Mouse (Mus musculus): Measurements from ENCODE around the gene Hspb6.

GRCm38 (mm10) chr7:30549880-30550279 is 2.1 kb upstream of the Hspb6 start:
- TF ChIP-seq POLR2A (IDR thresholded peaks at IDR 0.05; ENCODE audit: borderline replicate concordance, extremely low read depth, insufficient read depth, insufficient read length, poor library complexity, severe bottlenecking) (no peak), CTCF (IDR thresholded peaks at IDR 0.05; ENCODE audit: borderline replicate concordance, extremely low read depth, insufficient read depth, insufficient read length) (no peak)

Measured in brain, embryonic 14.5 days (tissue).